Mouse (Mus musculus) neural tube, embryonic 14.5 days (tissue): Measurements from ENCODE around the gene Pak4. TPM values are rescaled to one million over a fixed set of nuclear protein-coding genes. Genes with fewer than 3 reads are reported as not detected.
"Not testable (repeated sequence)": the region's sequence is repeated elsewhere in the genome, so short reads cannot be mapped to it uniquely, and the experiment has no call there.

Experiments
- ATAC-seq: fragments of 200-750 bp; cut with Nextera tagmentation; 2 replicates; pipeline ENCODE4 v1.8.0; 2017; ENCODE audit warnings: low read depth, mild to moderate bottlenecking, moderate TSS enrichment, moderate library complexity
- H3K27ac ChIP-seq: fragments of 300-500 bp; sonication (generic); 2 replicates; pipeline ENCODE4 v1.5.1; 2014; ENCODE audit warnings: low read depth, mild to moderate bottlenecking, control low read depth, low read length, moderate library complexity, mixed read lengths
- H3K27me3 ChIP-seq: fragments of 300-500 bp; sonication (generic); 2 replicates; pipeline ENCODE4 v1.6.1; 2014; ENCODE audit warnings: low read length; ENCODE audit not compliant: control insufficient read depth, insufficient read depth
- H3K36me3 ChIP-seq: fragments of 300-500 bp; sonication (generic); 2 replicates; pipeline ENCODE4 v1.6.1; 2014; ENCODE audit warnings: low read length, mixed read lengths; ENCODE audit not compliant: control insufficient read depth, insufficient read depth
- H3K4me1 ChIP-seq: fragments of 300-500 bp; sonication (generic); 2 replicates; pipeline ENCODE4 v1.6.1; 2014; ENCODE audit warnings: low read length; ENCODE audit not compliant: control insufficient read depth, insufficient read depth
- H3K4me2 ChIP-seq: fragments of 300-500 bp; sonication (generic); 2 replicates; pipeline ENCODE4 v1.6.1; 2014; ENCODE audit warnings: mild to moderate bottlenecking, low read depth, low read length, control low read depth
- H3K4me3 ChIP-seq: fragments of 300-500 bp; sonication (generic); 2 replicates; pipeline ENCODE4 v1.5.1; 2014; ENCODE audit warnings: low read depth, low read length, control low read depth, mixed read lengths
- H3K9ac ChIP-seq: fragments of 300-500 bp; sonication (generic); replicated peaks from 2 replicates; pipeline ENCODE4 v1.6.1; 2014; ENCODE audit warnings: low read depth, mild to moderate bottlenecking, control low read depth, low read length, mixed read lengths
- H3K9me3 ChIP-seq: fragments of 300-500 bp; sonication (generic); 2 replicates; pipeline ENCODE4 v1.6.1; 2016; ENCODE audit warnings: low read length; ENCODE audit not compliant: control insufficient read depth
- WGBS: fragments of 180-500 bp; shearing (Covaris S2); extraction: QIAGEN DNeasy Blood & Tissue Kit; methylation state at CpG from one replicate; pipeline ENCODE4 v1.1.7; 2014; 5-methylcytosine and 5-hydroxymethylcytosine counted together
- polyA plus RNA-seq: library from polyadenylated mRNA; unstranded; fragments of >200 nt; fragmentation: Nextera tagmentation; extraction: Ambion mirVana; gene quantifications from 2 replicates; pipeline ENCODE4 v1.2.1, GENCODE M21; 2014

Pak4 gene
- polyA plus RNA-seq, 1 experiment from 2014 or later: 10.6 TPM

DNA sequence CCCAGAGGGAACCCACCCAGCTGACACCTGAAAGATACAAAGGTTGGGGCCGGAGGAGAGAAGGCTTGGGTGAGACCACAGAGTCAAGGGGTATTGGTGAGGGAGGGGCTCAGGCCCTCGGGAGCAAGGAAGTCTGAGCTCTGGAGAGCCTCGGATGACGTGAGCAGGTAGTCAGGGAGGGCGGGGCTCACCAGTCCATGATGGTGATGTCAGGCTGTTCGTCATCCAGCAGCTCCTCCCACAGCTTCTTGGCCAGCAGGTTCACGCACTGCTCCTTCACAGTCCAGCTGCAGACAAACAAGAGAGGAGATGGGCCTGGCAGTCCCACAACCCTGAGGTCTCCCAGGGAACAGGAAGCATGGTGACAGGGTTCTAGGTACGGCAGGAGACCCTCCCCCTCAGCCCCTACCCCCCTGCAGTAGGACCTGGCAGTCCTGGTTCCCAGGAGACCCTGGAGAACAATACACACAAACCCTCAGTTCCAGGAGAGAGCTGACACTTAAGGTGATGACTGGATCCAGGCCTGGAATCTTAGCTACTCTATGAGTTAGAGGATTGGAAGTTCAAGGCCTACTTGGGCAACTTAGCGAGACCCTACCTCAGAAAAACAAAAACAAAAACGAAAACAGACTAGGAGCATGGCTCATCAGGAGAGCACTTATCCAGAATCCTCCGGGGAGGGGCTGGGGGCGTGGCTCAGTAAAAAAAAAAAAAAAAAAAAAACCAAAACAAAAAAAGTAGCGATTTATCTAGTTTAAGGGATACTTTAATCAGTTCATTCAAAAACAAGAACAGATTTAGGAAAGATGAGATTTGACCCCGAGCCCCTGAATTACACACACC lies 52.7 kb downstream of the Pak4 start:
- no peak overlapping the region for H3K27ac ChIP-seq
- peak; percentile 49; the same call in 1 of the 2 replicates for ATAC-seq
- H3K4me3 ChIP-seq: no peak overlapping the region
- H3K9ac ChIP-seq: no peak overlapping the region
- no peaks in the 10 kb centered on the region for H3K9me3 ChIP-seq
- 28% methylated on average over 13 of the region's 14 CpGs for WGBS
- H3K27me3 ChIP-seq: peaks cover 11% of the 10 kb centered on the region
- no peaks in the 10 kb centered on the region for H3K36me3 ChIP-seq
- no peak overlapping the region for H3K4me2 ChIP-seq
- H3K4me1 ChIP-seq: peaks cover 6% of the 10 kb centered on the region; the same call in 1 of the 2 replicates

DNA sequence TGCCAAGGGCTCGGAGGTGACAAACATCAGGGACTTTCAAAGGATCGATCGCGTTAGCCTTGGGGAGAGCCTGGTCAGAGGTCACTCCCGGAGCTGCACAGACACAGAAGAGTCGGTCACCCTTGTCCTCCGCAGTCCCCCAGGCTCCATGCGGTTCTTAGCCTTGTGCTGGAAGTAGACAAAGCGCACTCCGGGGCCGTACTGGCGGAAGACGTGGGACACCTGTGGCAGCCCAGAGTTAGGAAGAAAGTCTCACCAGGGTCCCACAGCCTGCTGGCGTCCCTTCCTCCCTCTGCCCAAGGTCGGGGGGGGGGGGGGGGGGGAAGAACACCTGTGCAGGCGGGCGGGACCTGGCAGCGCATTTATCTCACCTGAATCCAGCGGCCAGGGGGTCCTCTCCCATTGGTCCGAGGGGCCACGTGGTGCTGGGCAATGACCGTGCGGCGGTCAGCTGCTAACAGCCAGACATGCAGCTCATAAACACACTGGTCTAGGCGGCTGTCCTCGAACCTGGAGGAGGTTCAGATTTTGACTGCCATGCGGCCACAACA lies 53.9 kb downstream of the Pak4 start:
- 3% methylated on average over 22 of the region's 27 CpGs for WGBS
- H3K4me3 ChIP-seq: no peak overlapping the region
- ATAC-seq: peak; percentile 23; the same call in 1 of the 2 replicates

DNA sequence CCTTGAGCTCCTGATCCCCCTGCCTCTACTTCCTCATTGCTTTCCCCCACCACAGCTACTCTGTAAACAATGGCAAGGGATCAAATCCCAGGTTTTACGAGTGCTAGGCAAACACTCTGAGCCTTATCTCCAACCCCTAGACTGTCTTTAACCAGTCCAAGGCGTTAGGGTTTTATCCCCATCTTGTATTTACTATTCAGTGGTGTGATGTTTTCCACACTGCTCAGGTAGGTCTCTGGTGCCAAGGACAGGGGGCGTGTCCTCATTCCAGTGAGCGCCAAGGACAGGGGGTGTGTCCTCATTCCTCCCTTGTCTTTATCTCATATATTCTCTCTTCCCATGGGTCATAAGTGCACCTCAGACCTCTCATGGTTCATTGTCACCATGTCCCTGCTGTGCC lies 57.5 kb downstream of the Pak4 start, which contains the start of gene Sycn:
Gene Sycn (plus strand): TSS at position 360 of the 400 bp plus-strand sequence.
- no peaks in the 10 kb centered on the region for H3K27me3 ChIP-seq
- no peak within 1 kb of the TSS for H3K4me3 ChIP-seq
- WGBS: 85% methylated on average over 4 of the region's 4 CpGs
- H3K4me1 ChIP-seq: peaks cover 3% of the 10 kb centered on the region; the same call in 1 of the 2 replicates
- no peak within 1 kb of the TSS for H3K9ac ChIP-seq
- ATAC-seq: no peak
- no peaks in the 10 kb centered on the region for H3K9me3 ChIP-seq
- no peak within 1 kb of the TSS for H3K4me2 ChIP-seq
- no peaks in the 10 kb centered on the region for H3K36me3 ChIP-seq
- H3K27ac ChIP-seq: no peak within 1 kb of the TSS

More for the DNA sequence above, 53.9 kb downstream of the Pak4 start:
- Histone ChIP-seq H3K27ac (no peak overlapping the region), H3K9me3 (no peaks in the 10 kb centered on the region), H3K36me3 (no peaks in the 10 kb centered on the region), H3K27me3 (peaks cover 11% of the 10 kb centered on the region), H3K4me2 (peak overlapping the region; percentile 25), H3K4me1 (peaks cover 6% of the 10 kb centered on the region; the same call in 1 of the 2 replicates), H3K9ac (no peak overlapping the region)

DNA sequence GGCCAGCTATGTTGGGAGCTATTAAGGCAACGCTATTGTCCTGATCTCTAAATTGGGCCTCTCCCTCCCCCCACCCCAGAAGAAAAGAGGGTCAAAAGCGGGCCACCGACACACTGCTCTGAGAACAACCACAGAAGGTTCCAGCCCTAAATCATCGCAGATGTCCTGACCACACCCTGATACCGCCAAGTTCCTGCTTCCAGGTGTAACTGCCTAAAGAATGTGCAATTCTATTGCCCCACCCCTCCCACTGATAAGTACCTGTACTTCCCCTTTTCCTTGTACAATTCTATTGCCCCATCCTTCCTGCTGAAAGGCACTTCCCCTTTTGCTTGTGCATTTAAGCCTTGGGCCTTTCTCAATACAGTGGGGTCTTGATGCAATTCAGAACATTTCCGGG lies 59.1 kb downstream of the Pak4 start:
- not testable (repeated sequence) for H3K27ac ChIP-seq, H3K4me3 ChIP-seq, H3K9me3 ChIP-seq, H3K36me3 ChIP-seq, H3K9ac ChIP-seq, H3K4me1 ChIP-seq, ATAC-seq, H3K4me2 ChIP-seq, H3K27me3 ChIP-seq
- 86% methylated on average over 6 of the region's 6 CpGs for WGBS

DNA sequence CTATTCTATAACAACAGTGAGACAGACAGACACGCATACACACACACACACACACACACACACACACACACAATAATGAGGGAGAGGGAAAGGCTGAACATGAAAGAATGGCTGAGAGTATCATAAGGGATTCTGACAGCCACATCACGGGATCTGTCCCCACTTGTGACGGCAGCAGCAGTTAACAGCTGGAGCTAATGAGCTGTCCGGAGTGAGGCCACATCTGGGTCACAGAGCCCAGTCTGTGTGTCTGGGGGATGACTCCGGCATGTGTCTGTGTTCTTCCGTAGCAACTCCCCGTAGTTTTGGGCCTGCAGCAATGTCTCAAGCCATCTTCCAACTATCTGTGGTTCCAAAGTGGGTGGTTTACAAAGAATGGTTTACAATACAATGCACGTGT lies 66.0 kb downstream of the Pak4 start:
- Histone ChIP-seq H3K9ac (no peak overlapping the region), H3K4me1 (no peaks in the 10 kb centered on the region), H3K27me3 (no peaks in the 10 kb centered on the region), H3K36me3 (no peaks in the 10 kb centered on the region), H3K4me2 (no peak overlapping the region), H3K9me3 (no peaks in the 10 kb centered on the region), H3K4me3 (no peak overlapping the region), H3K27ac (no peak overlapping the region)
- 75% methylated on average over 8 of the region's 8 CpGs for WGBS
- ATAC-seq: no peak

DNA sequence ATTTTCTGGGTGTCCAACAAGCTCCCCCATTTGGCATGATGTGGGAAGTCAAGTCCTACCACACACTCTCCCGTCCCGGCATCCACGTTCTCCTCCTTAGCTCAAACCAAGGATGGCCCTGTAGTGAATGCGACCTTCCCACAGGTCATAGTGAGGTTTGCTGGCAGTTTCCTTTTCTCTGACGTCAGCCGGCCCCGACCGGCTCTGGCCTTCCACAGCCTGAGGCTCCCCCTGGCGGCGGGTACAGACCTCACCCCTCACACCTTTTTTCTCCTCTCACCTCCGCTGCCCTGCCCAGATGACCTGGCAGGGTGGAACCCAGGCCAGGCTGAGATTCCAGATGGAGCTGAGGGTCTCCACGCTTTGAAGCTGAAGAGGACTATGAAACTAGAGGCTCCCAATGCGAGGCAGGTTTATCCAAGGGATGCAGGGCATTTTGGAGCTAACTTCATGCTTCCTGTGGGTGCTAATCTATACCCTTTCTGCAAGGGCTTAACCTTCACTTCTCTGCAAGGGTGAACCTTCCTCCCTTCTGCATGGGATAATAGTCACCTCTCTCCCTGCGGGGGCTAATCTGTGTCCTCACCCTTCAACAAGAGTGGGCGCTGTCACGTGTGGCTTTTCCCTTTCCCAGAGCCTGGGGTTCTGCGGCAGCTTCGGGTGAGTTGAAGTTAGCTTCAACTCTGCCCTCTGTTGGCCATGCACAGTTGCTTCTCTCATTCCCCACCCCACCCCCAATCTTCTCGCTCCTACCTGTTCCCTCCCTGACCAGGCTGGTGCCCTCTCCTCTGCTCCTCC lies 69.9 kb downstream of the Pak4 start:
- no peaks in the 10 kb centered on the region for H3K9me3 ChIP-seq
- H3K27me3 ChIP-seq: no peaks in the 10 kb centered on the region
- no peak for ATAC-seq
- no peaks in the 10 kb centered on the region for H3K36me3 ChIP-seq
- WGBS: 8% methylated on average over 19 of the region's 19 CpGs
- no peak overlapping the region for H3K9ac ChIP-seq
- H3K4me3 ChIP-seq: no peak overlapping the region
- no peak overlapping the region for H3K27ac ChIP-seq
- no peak overlapping the region for H3K4me2 ChIP-seq
- H3K4me1 ChIP-seq: no peaks in the 10 kb centered on the region

DNA sequence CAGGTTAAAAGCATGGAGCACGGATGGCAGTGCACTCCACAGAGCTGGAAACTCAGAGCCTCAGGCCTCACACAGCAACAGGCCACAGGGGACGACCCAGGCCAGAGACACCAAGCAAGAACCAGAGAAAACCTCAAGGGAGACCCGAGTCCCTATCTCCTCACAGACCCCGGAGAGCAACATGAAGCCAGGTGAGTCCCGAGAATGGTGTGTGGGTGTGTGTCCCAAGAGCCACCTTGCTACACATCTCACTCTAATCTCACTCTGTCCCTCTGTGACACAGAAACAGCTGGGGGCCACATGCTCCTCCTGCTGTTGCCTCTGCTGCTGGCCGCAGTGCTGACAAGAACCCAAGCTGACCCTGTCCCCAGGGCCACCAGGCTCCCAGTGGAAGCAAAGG lies 75.4 kb downstream of the Pak4 start, which contains the start of gene Ifnl3:
Gene Ifnl3 (plus strand): TSS at position 301 of the 400 bp plus-strand sequence.
- ATAC-seq, H3K9ac ChIP-seq: not testable (repeated sequence)

DNA sequence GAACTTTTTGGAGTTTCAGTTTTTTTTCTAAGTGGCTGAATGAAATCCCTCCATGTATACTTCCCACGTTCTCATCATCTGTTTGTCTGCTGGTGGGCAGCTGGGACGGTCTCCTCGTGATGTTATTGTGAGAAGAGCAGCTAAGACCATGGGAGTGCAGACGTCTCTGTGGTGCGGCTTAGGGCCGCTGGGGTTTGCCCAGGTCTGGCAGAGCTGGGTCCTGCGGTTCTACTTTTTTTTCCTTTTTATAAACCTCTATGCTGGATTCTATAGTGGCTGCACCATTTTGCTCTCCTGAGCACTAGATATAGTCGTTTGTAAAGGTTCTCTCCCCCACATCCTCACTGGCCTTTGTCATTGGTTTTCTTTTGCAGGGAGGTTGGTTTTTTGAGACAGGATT lies 86.5 kb downstream of the Pak4 start:
- Histone ChIP-seq H3K9ac (no peak overlapping the region), H3K4me1 (no peaks in the 10 kb centered on the region), H3K9me3 (no peaks in the 10 kb centered on the region), H3K4me3 (no peak overlapping the region), H3K27me3 (no peaks in the 10 kb centered on the region), H3K36me3 (no peaks in the 10 kb centered on the region), H3K27ac (no peak overlapping the region), H3K4me2 (no peak overlapping the region)
- 74% methylated on average over 8 of the region's 8 CpGs for WGBS
- no peak for ATAC-seq

More for the DNA sequence above, 75.4 kb downstream of the Pak4 start, which contains the start of gene Ifnl3:
- H3K9me3 ChIP-seq, H3K27me3 ChIP-seq, H3K27ac ChIP-seq, H3K4me3 ChIP-seq, H3K4me2 ChIP-seq, H3K4me1 ChIP-seq, H3K36me3 ChIP-seq: not testable (repeated sequence)
- 84% methylated on average over 5 of the region's 6 CpGs for whole genome bisulfite sequencing
